In the genomic region with DNA sequence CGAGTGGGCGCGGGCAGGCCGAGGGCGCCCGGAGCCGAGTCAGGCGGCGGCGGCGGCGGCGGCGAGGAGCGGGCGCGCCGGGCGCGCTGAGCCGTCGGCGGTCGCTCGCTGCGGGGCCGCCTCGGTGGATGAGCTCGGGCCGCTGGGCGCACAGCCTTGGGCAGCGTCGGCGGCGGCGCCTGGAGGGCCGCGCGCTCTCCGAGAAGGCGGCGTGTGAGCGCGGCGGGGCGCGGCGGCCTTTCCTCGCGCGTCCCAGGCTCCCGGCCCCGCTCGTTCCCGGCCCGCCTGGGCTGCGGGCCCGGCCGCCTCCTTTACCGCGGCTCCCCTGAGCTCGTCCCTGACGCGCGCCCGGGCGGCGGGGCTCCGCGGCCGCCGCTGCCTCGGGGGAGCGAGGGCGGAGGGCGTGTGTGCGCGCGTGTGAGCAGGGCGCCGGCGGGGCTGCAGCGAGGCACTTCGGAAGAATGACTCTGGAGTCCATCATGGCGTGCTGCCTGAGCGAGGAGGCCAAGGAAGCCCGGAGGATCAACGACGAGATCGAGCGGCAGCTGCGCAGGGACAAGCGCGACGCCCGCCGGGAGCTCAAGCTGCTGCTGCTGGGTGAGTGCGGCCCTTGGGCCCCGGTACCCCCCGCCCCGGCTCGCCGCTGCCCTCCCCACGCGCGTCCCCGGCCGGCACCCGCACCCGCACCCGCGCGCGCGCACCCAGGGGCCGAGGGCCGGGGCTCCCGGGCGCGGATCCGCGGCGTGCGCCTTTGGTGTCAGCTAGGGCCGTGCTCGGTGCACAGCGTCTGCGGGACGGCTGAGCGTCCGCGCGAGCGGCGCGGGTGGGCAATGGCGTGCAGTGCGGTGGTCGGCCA, we compare ENCODE assay signal across 8 mouse cellular contexts. TPM values are rescaled to one million over a fixed set of nuclear protein-coding genes. Genes with fewer than 3 reads are reported as not detected.
DNase-seq lines count a peak whose midpoint lies in the region; ATAC-seq and TF ChIP-seq lines count a peak whose summit lies in the region.

No protein-coding gene starts in this region.

- no peak for TF ChIP-seq CTCF in heart, adult 2 months (IDR thresholded peaks at IDR 0.05)

- peak; percentile 76 for DNase-seq in embryonic facial prominence, embryonic 10.5 days (ENCODE audit: low spot score)
- DNase-seq in heart, adult 2 months: peak; percentile 79 to 81
- DNase-seq in kidney, adult 8-10 months: peak; percentile 45 to 56
- DNase-seq in spleen, postnatal 10 days (ENCODE audit: low spot score in 2 of 2): peak; percentile 58 to 65

- H3K9ac ChIP-seq in heart, adult 2 months (ENCODE audit: low read depth, low read length): peak overlapping the region; percentile 96
- H3K9ac ChIP-seq in limb, embryonic 15.5 days: peak overlapping the region; percentile 85
- H3K9ac ChIP-seq in midbrain, embryonic 16.5 days (ENCODE audit: low read depth, low read length): peak overlapping the region; percentile 100

- peak overlapping the region; percentile 65 for H3K4me3 ChIP-seq in erythroblast, embryonic 14.5 days (replicated peaks)
- H3K4me3 ChIP-seq in embryonic facial prominence, embryonic 10.5 days: peak overlapping the region; percentile 85
- peak overlapping the region; percentile 67 for H3K4me3 ChIP-seq in heart, adult 2 months
- peak overlapping the region; percentile 81 for H3K4me3 ChIP-seq in limb, embryonic 15.5 days
- H3K4me3 ChIP-seq in midbrain, embryonic 16.5 days (ENCODE audit: low read depth, low read length): peak overlapping the region; percentile 92

- H3K9me3 ChIP-seq in erythroblast, embryonic 14.5 days (ENCODE audit: control insufficient read depth, low read length): no peaks in the 10 kb centered on the region
- H3K9me3 ChIP-seq in embryonic facial prominence, embryonic 10.5 days: no peaks in the 10 kb centered on the region
- H3K9me3 ChIP-seq in limb, embryonic 15.5 days: no peaks in the 10 kb centered on the region
- no peaks in the 10 kb centered on the region for H3K9me3 ChIP-seq in midbrain, embryonic 16.5 days (replicated peaks; ENCODE audit: control insufficient read depth, low read length, poor library complexity, severe bottlenecking)

- intact Hi-C loops in heart, adult 2 months (cut with DNase I): loop anchor here (1.0 to 5.0 kb wide), 8 partner anchors 36 to 469 kb away; no protein-coding TSS in a partner anchor

- peak overlapping the region; percentile 99 for H3K27ac ChIP-seq in embryonic facial prominence, embryonic 10.5 days (replicated peaks)
- H3K27ac ChIP-seq in heart, adult 2 months: peak overlapping the region; percentile 98
- peak overlapping the region; percentile 97 for H3K27ac ChIP-seq in limb, embryonic 15.5 days
- peak overlapping the region; percentile 99 for H3K27ac ChIP-seq in midbrain, embryonic 16.5 days (ENCODE audit: low read length)

- no peak for TF ChIP-seq POLR2A in heart, adult 2 months (IDR thresholded peaks at IDR 0.05; ENCODE audit: insufficient read depth, low read depth, low read length)

- WGBS in embryonic facial prominence, embryonic 10.5 days: 2% methylated on average over 139 of the region's 139 CpGs
- WGBS in heart, adult 2 months: 1% methylated on average over 135 of the region's 139 CpGs
- under 1% methylated on average over 115 of the region's 139 CpGs for WGBS in limb, embryonic 15.5 days
- WGBS in midbrain, embryonic 16.5 days: 0% methylated on average over 84 of the region's 139 CpGs

- no peak for ATAC-seq in erythroblast, adult 5-6 weeks (replicated peaks; ENCODE audit: low FRiP score, poor library complexity, severe bottlenecking)
- peak; percentile 45 for ATAC-seq in limb, embryonic 15.5 days (ENCODE audit: insufficient number of reproducible peaks, low FRiP score, low TSS enrichment, low read depth)
- ATAC-seq in midbrain, embryonic 16.5 days: peak; percentile 78

- H3K36me3 ChIP-seq in erythroblast, embryonic 14.5 days (ENCODE audit: control insufficient read depth): no peaks in the 10 kb centered on the region
- H3K36me3 ChIP-seq in embryonic facial prominence, embryonic 10.5 days (replicated peaks): no peaks in the 10 kb centered on the region
- H3K36me3 ChIP-seq in heart, adult 2 months (ENCODE audit: control insufficient read depth, insufficient read depth, low read length): peaks cover 10% of the 10 kb centered on the region
- H3K36me3 ChIP-seq in limb, embryonic 15.5 days: no peaks in the 10 kb centered on the region
- H3K36me3 ChIP-seq in midbrain, embryonic 16.5 days (ENCODE audit: control insufficient read depth, insufficient read depth, low read length): no peaks in the 10 kb centered on the region

- no peak for TF ChIP-seq EP300 in heart, adult 2 months (IDR thresholded peaks at IDR 0.05; ENCODE audit: insufficient read depth, low read depth, low read length)

- H3K4me1 ChIP-seq in erythroblast, embryonic 14.5 days (ENCODE audit: control insufficient read depth): peaks cover 12% of the 10 kb centered on the region
- H3K4me1 ChIP-seq in embryonic facial prominence, embryonic 10.5 days: peaks cover 43% of the 10 kb centered on the region
- peaks cover 8% of the 10 kb centered on the region for H3K4me1 ChIP-seq in heart, adult 2 months (ENCODE audit: control insufficient read depth, insufficient read depth, low read length)
- H3K4me1 ChIP-seq in limb, embryonic 15.5 days: peaks cover 20% of the 10 kb centered on the region; the same call in 1 of the 2 replicates
- H3K4me1 ChIP-seq in midbrain, embryonic 16.5 days (ENCODE audit: control insufficient read depth, insufficient read depth, low read length): peaks cover 28% of the 10 kb centered on the region

- peaks cover 74% of the 10 kb centered on the region for H3K27me3 ChIP-seq in erythroblast, embryonic 14.5 days (ENCODE audit: control insufficient read depth)
- H3K27me3 ChIP-seq in embryonic facial prominence, embryonic 10.5 days (replicated peaks; ENCODE audit: low read depth, poor library complexity, severe bottlenecking): no peaks in the 10 kb centered on the region
- no peaks in the 10 kb centered on the region for H3K27me3 ChIP-seq in heart, adult 2 months (ENCODE audit: control insufficient read depth, insufficient read depth, low read length)
- no peaks in the 10 kb centered on the region for H3K27me3 ChIP-seq in limb, embryonic 15.5 days
- H3K27me3 ChIP-seq in midbrain, embryonic 16.5 days (ENCODE audit: control insufficient read depth, insufficient read depth, low read depth, low read length): no peaks in the 10 kb centered on the region

- peaks cover 3% of the 10 kb centered on the region; the same call in 1 of the 2 replicates for H3K79me2 ChIP-seq in heart, adult 2 months (replicated peaks; ENCODE audit: control insufficient read depth, insufficient read depth, low read length)

- peak overlapping the region; percentile 61 for H3K4me2 ChIP-seq in limb, embryonic 15.5 days
- peak overlapping the region; percentile 89 for H3K4me2 ChIP-seq in midbrain, embryonic 16.5 days (ENCODE audit: low read length)

RNA-seq across cellular contexts. Expression of a gene that starts 0.5 kb away (rescaled TPM):
- 0.01 TPM in 1 of 2 replicates, not detected in the other for polyA plus RNA-seq in erythroblast, embryonic 14.5 days (2012)
- total RNA-seq in erythroblast, adult 5-6 weeks (2015; ENCODE audit: low replicate concordance): 5.2 and 12.9 TPM in 2 replicates
- 7.7 and 11.8 TPM in 2 replicates for total RNA-seq in erythroblast, adult 5-6 weeks (2017; ENCODE audit: low replicate concordance)
- 20.2 and 21.4 TPM in 2 replicates for polyA plus RNA-seq in embryonic facial prominence, embryonic 10.5 days (2016; fragmentation: Nextera tagmentation; extraction: Ambion mirVana)
- 10 to 100 TPM; 23.1 to 23.4 TPM for total RNA-seq in heart, adult 2 months (2021)
- polyA plus RNA-seq in heart, adult 2 months (2012; rRNA removed): 8.4 and 14.5 TPM in 2 replicates
- polyA plus RNA-seq in limb, embryonic 15.5 days (2015; fragmentation: Nextera tagmentation; extraction: Ambion mirVana): 25.4 and 33.0 TPM in 2 replicates
- 115 and 126 TPM in 2 replicates for polyA plus RNA-seq in midbrain, embryonic 16.5 days (2015; fragmentation: Nextera tagmentation; extraction: Ambion mirVana)
